Mouse (Mus musculus): ENCODE measurements around the gene Gm525. TPM values are rescaled to one million over a fixed set of nuclear protein-coding genes. Genes with fewer than 3 reads are reported as not detected.
A peak's percentile ranks its signal among the peaks of the same experiment; 100 is the strongest.
"Not testable (repeated sequence)": the region's sequence is repeated elsewhere in the genome, so short reads cannot be mapped to it uniquely, and the experiment has no call there.

Gene Gm525
- polyA plus RNA-seq, 1 experiment from 2014 or later: not detected

- no peak overlapping the region for H3K9ac ChIP-seq
- no peaks in the 10 kb centered on the region for H3K9me3 ChIP-seq
- H3K4me1 ChIP-seq: no peaks in the 10 kb centered on the region
- no peak overlapping the region for H3K4me2 ChIP-seq (replicated peaks)
- no peak overlapping the region for H3K4me3 ChIP-seq
- H3K27me3 ChIP-seq (replicated peaks): no peaks in the 10 kb centered on the region
- peaks cover 62% of the 10 kb centered on the region for H3K36me3 ChIP-seq
- ATAC-seq (ENCODE audit: low FRiP score, low read depth): no peak
- 88% methylated on average over 7 of the region's 7 CpGs for WGBS
- H3K27ac ChIP-seq: no peak overlapping the region
Measured at GRCm38 (mm10) chr11:89043046-89043445, 30.6 kb upstream of the Gm525 start.

GRCm38 (mm10) chr11:89045501-89045900, 28.1 kb upstream of the Gm525 start:
- not testable (repeated sequence) for H3K4me1 ChIP-seq; H3K4me3 ChIP-seq; H3K9ac ChIP-seq; H3K9me3 ChIP-seq; ATAC-seq (ENCODE audit: low FRiP score, low read depth); H3K27ac ChIP-seq; H3K27me3 ChIP-seq (replicated peaks); H3K4me2 ChIP-seq (replicated peaks)
- 95% methylated on average over 3 of the region's 3 CpGs for WGBS
- H3K36me3 ChIP-seq: peaks cover 65% of the 10 kb centered on the region

GRCm38 (mm10) chr11:89046021-89046420, 27.6 kb upstream of the Gm525 start:
- Histone ChIP-seq H3K9me3 (no peaks in the 10 kb centered on the region), H3K9ac (no peak overlapping the region), H3K4me1 (no peaks in the 10 kb centered on the region), H3K27me3 (replicated peaks) (no peaks in the 10 kb centered on the region), H3K27ac (no peak overlapping the region), H3K4me3 (no peak overlapping the region), H3K36me3 (peaks cover 67% of the 10 kb centered on the region), H3K4me2 (replicated peaks) (no peak overlapping the region)
- ATAC-seq (ENCODE audit: low FRiP score, low read depth): no peak
- 90% methylated on average over 3 of the region's 3 CpGs for WGBS

GRCm38 (mm10) chr11:89051767-89052166, 21.9 kb upstream of the Gm525 start:
- 91% methylated on average over 6 of the region's 6 CpGs for WGBS
- Histone ChIP-seq H3K27me3 (replicated peaks) (no peaks in the 10 kb centered on the region), H3K4me3 (no peak overlapping the region), H3K27ac (no peak overlapping the region), H3K4me2 (replicated peaks) (no peak overlapping the region), H3K36me3 (peaks cover 46% of the 10 kb centered on the region), H3K9ac (no peak overlapping the region), H3K4me1 (no peaks in the 10 kb centered on the region), H3K9me3 (no peaks in the 10 kb centered on the region)
- no peak for ATAC-seq (ENCODE audit: low FRiP score, low read depth)

- no peaks in the 10 kb centered on the region for H3K9me3 ChIP-seq
- peaks cover 17% of the 10 kb centered on the region for H3K4me1 ChIP-seq
- no peak for ATAC-seq (ENCODE audit: low FRiP score, low read depth)
- no peak overlapping the region for H3K4me2 ChIP-seq (replicated peaks)
- no peak overlapping the region for H3K4me3 ChIP-seq
- H3K9ac ChIP-seq: no peak overlapping the region
- no peak overlapping the region for H3K27ac ChIP-seq
- no peaks in the 10 kb centered on the region for H3K27me3 ChIP-seq (replicated peaks)
- peaks cover 13% of the 10 kb centered on the region for H3K36me3 ChIP-seq
- WGBS: 88% methylated on average over 13 of the region's 13 CpGs
Measured at GRCm38 (mm10) chr11:89055931-89056690, 17.5 kb upstream of the Gm525 start.

GRCm38 (mm10) chr11:89058515-89059270, 14.9 kb upstream of the Gm525 start:
- ATAC-seq (ENCODE audit: low FRiP score, low read depth): no peak
- Histone ChIP-seq H3K4me3 (peak overlapping the region; percentile 82; the same call in 1 of the 2 replicates), H3K27ac (no peak overlapping the region), H3K4me1 (peaks cover 17% of the 10 kb centered on the region), H3K36me3 (0 out of 2 replicates have a peak, but pooled peaks cover 4% of the 10 kb centered on the region), H3K9me3 (no peaks in the 10 kb centered on the region), H3K9ac (no peak overlapping the region), H3K4me2 (replicated peaks) (peak overlapping the region; percentile 74), H3K27me3 (replicated peaks) (no peaks in the 10 kb centered on the region)
- WGBS: 73% methylated on average over 11 of the region's 11 CpGs

- under 1% methylated on average over 33 of the region's 33 CpGs for WGBS
- Histone ChIP-seq H3K27ac (peak overlapping the region; percentile 47; the same call in 1 of the 2 replicates), H3K4me2 (replicated peaks) (peak overlapping the region; percentile 74), H3K9me3 (no peaks in the 10 kb centered on the region), H3K4me1 (peaks cover 17% of the 10 kb centered on the region), H3K36me3 (no peaks in the 10 kb centered on the region), H3K27me3 (replicated peaks) (no peaks in the 10 kb centered on the region), H3K4me3 (peak overlapping the region; percentile 82), H3K9ac (peak overlapping the region; percentile 81)
- ATAC-seq (ENCODE audit: low FRiP score, low read depth): peak; percentile 34
Measured at GRCm38 (mm10) chr11:89059919-89060422, 13.7 kb upstream of the Gm525 start.

- no peaks in the 10 kb centered on the region for H3K36me3 ChIP-seq
- peak overlapping the region; percentile 74 for H3K4me2 ChIP-seq (replicated peaks)
- no peaks in the 10 kb centered on the region for H3K9me3 ChIP-seq
- ATAC-seq (ENCODE audit: low FRiP score, low read depth): peak; percentile 91
- peak overlapping the region; percentile 47; the same call in 1 of the 2 replicates for H3K27ac ChIP-seq
- H3K4me3 ChIP-seq: peak overlapping the region; percentile 82
- peaks cover 17% of the 10 kb centered on the region for H3K4me1 ChIP-seq
- H3K27me3 ChIP-seq (replicated peaks): no peaks in the 10 kb centered on the region
- under 1% methylated on average over 63 of the region's 63 CpGs for WGBS
- peak overlapping the region; percentile 81 for H3K9ac ChIP-seq
Measured at GRCm38 (mm10) chr11:89060423-89061089, 13.1 kb upstream of the Gm525 start.

- Histone ChIP-seq H3K36me3 (no peaks in the 10 kb centered on the region), H3K4me3 (no peak overlapping the region), H3K27ac (no peak overlapping the region), H3K9me3 (no peaks in the 10 kb centered on the region), H3K4me2 (replicated peaks) (no peak overlapping the region), H3K9ac (no peak overlapping the region), H3K4me1 (peaks cover 17% of the 10 kb centered on the region), H3K27me3 (replicated peaks) (no peaks in the 10 kb centered on the region)
- ATAC-seq (ENCODE audit: low FRiP score, low read depth): no peak
- WGBS: 86% methylated on average over 7 of the region's 7 CpGs
Measured at GRCm38 (mm10) chr11:89061362-89061761, 12.3 kb upstream of the Gm525 start.

GRCm38 (mm10) chr11:89064312-89064711, 9.3 kb upstream of the Gm525 start:
- ATAC-seq (ENCODE audit: low FRiP score, low read depth): no peak
- no peaks in the 10 kb centered on the region for H3K9me3 ChIP-seq
- peaks cover 7% of the 10 kb centered on the region for H3K4me1 ChIP-seq
- H3K27ac ChIP-seq: no peak overlapping the region
- WGBS: 84% methylated on average over 6 of the region's 6 CpGs
- no peak overlapping the region for H3K4me2 ChIP-seq (replicated peaks)
- no peak overlapping the region for H3K9ac ChIP-seq
- no peak overlapping the region for H3K4me3 ChIP-seq
- no peaks in the 10 kb centered on the region for H3K36me3 ChIP-seq
- H3K27me3 ChIP-seq (replicated peaks): no peaks in the 10 kb centered on the region

- ATAC-seq (ENCODE audit: low FRiP score, low read depth): no peak
- Histone ChIP-seq H3K9ac (no peak overlapping the region), H3K4me1 (no peaks in the 10 kb centered on the region), H3K27me3 (replicated peaks) (no peaks in the 10 kb centered on the region), H3K27ac (no peak overlapping the region), H3K9me3 (no peaks in the 10 kb centered on the region), H3K4me3 (no peak overlapping the region), H3K36me3 (no peaks in the 10 kb centered on the region), H3K4me2 (replicated peaks) (no peak overlapping the region)
- WGBS: 96% methylated on average over 3 of the region's 3 CpGs
Measured at GRCm38 (mm10) chr11:89065297-89065696, 8.3 kb upstream of the Gm525 start.

- H3K36me3 ChIP-seq: no peaks in the 10 kb centered on the region
- no peaks in the 10 kb centered on the region for H3K4me1 ChIP-seq
- ATAC-seq (ENCODE audit: low FRiP score, low read depth): no peak
- H3K9me3 ChIP-seq: no peaks in the 10 kb centered on the region
- H3K4me2 ChIP-seq (replicated peaks): no peak overlapping the region
- no peaks in the 10 kb centered on the region for H3K27me3 ChIP-seq (replicated peaks)
- H3K27ac ChIP-seq: no peak overlapping the region
- H3K9ac ChIP-seq: no peak overlapping the region
- H3K4me3 ChIP-seq: no peak overlapping the region
- 84% methylated on average over 6 of the region's 6 CpGs for WGBS
Measured at GRCm38 (mm10) chr11:89066126-89066525, 7.5 kb upstream of the Gm525 start.

Measured in neural tube, embryonic 12.5 days (tissue).